Mouse (Mus musculus): ENCODE results near the gene Rgs12.

Rgs12 gene

DNA sequence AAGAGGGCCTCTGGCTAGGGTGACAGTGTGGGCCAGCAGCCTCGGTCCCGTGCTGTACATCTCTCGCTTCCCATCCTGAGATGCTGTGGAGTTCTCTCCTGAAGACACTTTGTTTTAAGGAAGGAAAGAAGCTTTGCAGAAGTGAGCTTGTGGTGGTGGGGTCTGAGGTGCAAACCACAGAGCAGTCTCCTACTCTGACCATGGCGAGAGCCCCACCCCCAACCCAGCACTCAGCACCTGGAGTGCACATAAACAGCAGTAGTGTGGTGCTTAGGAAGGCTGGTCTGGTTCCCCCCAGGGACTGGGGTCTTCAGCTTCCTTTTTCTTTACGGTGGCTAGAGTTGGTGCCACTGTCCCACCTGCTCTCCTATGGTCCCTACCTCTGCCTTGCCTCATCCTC is 85.9 kb downstream of the Rgs12 start:
- no peak for DNase-seq

DNA sequence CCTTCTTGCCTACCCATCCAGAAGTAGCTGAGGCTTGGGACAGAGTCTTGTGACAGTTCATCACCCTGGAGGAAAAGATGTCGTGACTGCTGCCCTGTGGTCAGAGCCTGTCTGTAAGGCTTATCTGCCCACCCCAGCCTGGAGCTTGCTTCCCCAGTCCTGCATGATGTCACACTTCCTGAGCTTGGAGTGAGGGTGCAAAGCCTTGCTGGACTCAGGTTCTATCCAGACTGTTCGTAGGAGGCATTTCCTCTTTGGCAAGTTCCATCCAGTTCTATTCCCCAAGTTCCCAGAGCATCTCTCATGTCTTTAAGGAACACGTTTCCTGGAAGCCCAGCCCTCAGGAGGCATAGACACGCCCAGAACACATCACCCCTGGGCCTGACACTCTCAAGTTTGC is 86.5 kb downstream of the Rgs12 start:
- DNase-seq, result no peak

DNA sequence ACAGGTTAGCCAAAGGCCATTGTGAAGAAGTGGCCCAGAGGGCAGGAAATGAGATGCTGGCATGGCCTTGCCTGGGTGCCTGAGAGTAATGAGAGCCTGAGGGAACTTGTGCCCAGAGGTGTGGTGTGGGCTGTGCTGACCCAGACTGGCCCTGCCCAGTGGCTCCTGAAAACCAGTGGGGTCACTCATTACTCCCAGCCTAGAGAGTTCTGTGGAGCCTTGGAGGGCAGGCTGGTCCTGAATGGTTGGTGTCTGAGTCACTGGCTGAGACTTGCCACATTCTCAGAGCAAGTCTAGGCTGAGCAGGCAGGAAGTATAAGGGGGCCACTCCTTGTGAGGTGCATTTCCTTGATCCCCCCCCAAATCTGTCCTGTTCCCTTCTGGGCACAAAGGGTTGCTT is 88.2 kb downstream of the Rgs12 start:
- no peak for DNase-seq

DNA sequence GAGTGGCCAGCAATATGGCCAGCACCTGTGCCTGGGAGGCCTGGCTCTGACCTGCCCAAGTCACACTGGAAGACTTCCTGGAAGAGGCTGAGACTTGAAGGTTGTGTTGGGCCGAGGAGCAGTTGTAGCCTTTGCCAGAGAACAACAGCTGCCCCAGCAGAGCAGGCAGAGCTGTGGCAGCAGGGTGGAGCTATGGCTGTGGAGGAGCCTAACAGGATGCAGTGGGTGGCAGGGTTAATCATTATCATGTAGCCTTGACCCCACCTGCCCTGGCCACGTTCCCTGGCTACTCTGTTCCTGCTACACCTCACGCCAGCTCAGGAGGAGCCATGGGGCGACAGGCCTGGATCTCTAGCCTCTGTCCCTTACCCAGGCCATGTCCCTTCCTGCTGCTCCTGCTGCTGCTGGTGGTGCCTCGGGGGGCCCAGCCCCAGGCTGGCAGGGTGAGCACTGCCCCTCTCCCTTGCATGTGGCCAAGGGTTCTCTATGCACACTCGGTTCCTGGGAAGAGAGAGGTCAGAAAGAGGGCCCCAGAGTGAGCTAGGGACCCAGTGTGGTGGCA is 92.1 kb downstream of the Rgs12 start, which contains the start of gene Hgfac:
Gene Hgfac (plus strand): TSS at position 242 of the 562 bp plus-strand sequence.
- no peak for DNase-seq

DNA sequence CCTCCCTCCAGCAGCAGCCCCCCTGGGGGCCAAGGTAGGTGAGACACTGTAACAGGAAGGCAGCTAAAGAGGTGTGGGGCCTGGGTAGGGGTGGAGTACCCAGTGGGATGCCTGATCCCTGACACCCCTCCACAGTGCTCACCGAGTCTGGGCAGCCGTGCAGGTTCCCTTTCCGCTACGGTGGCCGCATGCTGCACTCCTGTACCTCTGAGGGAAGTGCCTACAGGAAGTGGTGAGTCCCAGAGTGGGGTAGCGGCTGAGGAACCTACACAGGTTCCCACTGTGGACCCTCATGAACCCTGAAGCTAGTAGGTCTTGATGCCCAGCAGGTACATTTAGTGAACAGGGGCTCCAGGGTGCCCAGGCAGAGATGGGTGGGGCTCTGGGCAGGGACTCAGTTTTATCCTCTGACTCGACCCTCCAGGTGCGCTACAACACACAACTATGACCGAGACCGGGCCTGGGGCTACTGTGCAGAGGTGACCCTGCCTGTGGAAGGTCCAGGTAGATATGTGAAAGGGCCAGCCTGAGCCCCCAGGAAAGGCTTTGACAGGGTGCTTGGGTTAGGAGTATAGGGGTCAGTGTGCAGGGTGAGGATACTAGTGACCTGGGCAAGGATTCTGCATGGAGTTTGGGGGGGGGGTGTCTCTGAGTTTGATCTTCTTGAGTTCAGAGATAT is 93.3 kb downstream of the Rgs12 start:
- DNase-seq, result no peak

DNA sequence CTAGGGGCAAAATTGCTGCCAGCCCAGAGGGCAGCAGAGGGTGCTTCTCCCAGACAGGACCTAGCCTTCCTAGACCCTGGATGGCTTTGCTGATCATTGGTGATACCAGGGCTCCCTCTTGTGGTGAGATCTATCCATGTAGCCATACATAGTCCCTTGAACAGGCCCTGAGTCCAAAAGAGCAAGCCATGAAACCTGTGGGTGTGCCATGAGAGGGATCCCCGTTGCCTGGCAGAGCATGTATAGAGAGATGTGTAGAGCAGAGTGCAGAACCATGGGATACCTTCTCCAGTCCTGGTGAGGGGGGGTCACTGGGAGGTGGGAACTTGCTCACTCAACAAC is 93.8 kb downstream of the Rgs12 start:
- peak; percentile 65 for DNase-seq

DNA sequence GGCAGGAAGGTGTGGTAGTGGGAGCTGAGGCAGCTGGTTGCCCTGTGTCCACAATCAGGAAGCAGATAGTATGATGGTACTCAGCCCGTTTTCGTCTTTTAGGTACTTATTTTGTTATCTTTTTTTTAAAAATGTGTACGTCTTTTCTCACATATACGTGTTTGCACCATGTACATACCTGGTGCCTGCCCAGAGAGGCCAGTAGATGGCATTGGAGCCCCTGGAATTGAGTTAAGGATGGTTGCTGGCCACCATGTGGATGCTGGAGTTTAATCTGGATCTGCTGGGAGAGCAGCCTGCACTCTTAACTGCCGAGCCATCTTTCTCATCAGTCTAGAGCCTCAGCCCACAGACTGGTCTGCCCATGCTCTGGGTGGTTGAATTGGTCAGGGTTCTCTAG is 101.3 kb downstream of the Rgs12 start:
- DNase-seq, result no peak

DNA sequence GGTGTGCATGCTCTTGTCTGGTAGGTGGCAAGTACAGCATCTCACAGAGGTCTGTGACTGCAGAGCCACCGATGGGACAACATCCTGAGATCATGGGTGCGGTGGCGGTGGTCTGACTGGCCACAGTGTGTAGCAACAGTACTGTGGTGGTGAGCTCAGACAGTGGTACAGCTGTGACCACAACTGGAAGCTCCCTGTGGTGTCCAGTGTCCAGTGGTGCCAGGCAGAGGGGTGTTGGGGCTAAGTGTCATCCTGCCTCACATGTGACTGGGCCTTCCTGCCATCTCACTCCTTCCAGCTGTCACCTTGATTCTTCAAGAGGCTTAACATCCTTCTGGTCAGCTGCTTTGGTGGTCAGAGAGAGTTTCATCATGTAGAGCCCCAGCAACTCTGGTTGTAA is 105.4 kb downstream of the Rgs12 start:
- no peak for DNase-seq

DNA sequence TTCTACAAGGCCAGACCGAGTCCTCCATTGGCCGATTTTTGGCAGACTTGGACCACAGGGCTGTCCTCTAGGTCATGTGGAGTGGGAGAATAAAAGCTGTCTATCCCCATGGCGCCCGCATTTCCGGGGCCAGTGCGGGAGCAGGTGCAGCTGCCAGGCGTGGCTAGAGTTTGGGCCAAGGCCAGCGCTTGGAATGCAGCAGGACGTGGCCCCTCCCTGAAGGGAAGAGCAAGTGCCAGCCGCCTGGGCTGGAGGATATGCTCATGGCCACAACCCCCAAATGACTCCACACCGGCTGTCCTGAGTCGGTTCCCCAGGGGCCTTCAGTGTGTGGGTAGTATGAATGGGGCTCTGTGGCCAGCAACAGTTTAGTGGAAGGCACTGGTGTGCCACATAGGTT is 105.8 kb downstream of the Rgs12 start:
- DNase-seq, result no peak

DNA sequence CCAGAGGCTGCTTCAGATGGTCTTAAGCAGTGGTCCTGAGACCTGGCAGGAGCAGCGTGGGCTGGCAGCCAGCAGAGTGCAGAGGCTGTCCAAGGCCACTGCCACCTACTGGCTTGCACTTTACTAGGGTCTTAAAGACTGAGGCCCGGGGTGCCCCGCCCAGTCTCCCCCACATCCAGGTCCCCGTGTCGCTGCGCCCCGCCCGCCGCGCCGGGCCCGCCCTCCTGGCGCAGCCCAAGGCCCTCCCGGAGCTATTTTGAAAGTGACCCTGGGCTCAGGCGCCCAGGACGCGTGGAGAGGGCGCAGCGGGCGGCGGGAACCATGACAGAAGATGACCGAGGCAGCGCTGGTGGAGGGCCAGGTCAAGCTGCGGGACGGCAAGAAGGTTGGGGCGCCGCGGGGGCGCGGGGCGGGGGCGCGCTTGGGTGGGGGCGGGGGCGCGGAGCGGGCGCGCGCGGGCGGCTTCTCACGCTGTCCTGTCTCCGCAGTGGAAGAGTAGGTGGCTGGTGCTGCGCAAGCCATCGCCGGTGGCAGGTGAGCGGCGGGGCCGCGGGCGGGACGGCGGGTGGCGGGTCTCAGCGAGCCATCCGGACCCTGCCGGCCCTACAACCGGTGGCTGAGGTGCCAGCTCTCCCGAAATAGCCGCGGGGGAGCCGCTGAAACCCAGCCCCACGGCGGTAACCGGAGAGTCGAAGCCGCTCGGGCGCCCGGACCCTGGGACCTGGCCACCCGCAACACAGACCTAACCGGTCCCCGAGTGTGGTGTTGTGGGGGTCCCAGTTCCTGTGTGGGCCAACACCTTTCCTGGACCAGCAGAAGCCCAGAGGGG is 107.6 kb downstream of the Rgs12 start, which contains the start of gene Dok7:
Gene Dok7 (plus strand): TSS at position 163 of the 829 bp plus-strand sequence.
- peak; percentile 56 for DNase-seq

DNA sequence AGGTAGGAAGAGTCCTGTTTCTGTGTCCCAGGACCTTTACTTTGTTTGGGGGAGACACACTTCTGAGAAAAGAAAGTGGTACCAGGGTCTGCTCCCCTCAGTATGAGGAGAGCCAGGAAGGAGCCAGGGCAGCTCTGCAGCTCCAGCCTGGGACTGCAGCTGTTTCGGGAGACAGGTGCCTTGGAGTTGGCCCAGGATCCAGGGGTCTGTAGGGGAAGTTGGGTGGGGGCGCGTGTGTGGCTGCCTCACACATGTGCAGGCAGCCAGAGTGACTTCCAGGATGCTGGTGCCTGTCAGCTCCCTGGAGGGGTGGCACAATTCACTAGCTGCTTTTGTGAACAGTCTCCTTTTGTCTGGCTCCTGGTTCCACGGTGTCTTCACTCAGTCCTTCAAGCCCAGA is 108.3 kb downstream of the Rgs12 start:
- no peak for DNase-seq

DNA sequence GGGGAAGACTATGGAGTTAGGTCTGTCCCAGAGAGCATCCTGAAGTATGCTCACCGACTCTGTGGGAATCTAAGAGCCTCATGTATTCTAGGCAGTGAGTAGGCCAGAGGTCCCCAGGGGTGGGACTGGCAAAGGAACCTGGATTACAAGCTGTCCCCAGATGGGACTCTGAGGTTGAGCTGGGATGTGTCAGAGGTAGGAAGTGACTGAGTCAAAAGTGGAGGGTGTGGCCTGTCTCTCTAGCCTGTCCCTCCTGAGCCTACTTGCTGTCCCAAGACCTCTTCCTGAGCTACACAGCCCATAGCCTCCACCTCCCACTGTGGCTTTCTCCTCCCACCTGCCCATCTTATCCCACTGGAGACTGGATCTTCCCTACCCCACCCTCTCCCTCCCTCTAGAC is 109.0 kb downstream of the Rgs12 start:
- no peak for DNase-seq

DNA sequence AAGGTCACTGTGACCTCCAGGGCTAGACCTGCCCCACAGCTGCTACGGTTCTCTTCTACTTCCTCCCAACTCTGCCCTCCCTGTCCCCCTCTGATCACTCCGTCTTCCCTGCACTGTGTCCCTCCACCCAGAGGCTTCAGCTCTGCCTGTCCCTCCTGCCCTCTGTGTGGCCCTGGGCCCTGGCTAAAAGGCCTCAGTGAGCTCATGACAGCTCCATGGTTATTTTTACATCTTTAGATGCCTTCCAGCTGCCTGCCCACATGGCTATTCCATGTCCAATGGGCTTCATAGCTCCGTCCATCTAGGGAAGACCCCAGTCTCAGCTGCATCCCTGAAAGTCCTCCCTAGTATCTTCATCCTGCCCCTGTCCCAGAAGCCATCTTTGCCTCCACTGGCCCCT is 110.9 kb downstream of the Rgs12 start:
- no peak for DNase-seq

DNA sequence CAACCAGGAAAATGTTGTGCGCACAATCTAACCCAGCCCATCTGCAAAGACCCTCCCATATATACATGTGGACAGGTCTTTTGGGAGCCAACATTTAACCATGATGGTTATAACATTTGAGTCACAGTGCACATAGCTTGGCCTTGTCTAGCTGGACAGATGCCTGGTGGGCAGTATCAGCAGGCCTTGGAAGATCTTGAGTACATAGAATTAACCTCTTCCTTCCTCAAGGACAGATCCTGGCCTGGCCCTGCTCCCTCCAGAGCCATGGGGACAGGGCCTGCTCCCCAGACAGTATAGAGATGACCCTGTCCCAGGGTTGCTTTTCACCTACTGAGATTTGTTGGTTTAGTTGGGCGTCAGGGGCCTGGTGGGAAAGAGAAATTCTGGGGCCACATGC is 120.6 kb downstream of the Rgs12 start:
- DNase-seq, result no peak

DNA sequence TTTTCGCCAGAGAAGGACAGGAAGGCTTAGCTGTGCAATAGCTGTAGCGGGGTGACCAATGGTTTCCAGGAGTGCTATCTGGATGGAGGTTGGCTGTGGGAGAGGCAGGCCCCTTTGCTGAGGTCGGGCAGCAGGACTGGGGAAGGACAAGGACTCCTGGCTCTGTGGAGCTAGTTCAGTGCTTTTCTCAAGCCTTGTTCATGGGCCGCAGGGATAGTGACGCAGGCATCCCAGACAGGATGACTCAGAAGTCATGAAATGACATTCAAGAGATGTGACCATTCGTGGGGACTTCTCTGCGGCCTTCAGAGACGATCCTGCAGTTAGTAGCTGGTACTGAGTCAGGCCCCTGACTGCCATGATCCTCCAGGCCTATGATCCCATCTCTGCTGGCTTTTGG is 121.1 kb downstream of the Rgs12 start:
- no peak for DNase-seq

DNA sequence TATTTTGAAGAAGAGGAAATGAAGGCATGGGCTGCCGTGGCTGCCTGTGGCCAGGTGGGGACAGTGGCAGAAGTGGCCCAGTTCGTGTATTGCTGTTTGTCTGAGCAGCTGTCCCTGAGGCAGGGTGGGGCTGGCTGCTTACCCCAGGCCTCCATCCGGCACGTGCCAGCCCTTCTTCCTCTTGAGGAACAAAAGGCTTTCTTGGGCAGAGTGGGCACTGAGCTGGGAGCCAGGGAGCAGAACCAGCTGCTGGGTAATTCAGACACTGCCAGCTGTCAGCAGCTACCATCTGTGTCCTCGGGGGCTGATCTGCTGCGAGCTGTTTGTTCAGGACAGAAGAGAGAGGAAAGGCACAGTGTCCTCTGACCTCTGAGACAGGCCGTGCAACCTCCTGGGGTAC is 121.7 kb downstream of the Rgs12 start:
- no peak for DNase-seq

DNA sequence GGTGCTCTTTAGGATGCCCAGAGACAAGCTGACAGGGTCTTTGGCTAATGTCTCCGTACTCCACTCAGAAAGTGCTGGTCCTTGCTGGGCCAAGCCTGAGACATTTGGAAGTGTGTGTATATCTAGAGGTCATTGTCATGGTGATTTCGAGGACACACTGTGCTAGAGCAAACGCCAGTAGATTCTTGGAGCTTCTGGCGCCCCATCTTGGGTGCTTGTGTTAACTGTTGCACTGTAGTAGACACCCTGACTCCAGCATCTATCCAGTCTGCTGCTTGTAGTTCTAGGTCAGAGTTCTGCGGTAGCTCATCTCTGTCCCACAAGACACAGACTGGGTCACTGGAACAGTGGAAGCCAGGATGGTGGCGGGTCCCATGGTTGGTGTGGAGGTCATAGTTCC is 122.6 kb downstream of the Rgs12 start:
- no peak for DNase-seq

DNA sequence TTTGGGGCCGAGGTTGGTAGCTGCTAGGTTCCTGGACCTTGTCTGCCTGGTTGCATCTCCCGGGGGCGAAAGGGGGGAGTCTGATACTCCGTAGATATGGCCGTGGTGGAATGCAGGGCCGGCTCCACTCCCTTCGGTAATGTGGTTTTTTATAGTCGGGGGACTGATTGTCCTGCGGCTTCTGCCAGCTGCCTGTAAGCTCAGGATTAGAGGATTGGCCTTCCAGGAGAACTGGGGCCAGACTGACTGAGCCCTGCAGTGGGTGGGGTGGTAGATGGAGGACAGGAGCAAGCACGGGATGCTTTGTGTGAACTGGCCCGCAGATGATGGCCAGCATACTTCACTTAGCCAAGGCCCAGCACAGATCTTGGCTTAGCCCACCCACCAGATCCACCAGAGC is 124.0 kb downstream of the Rgs12 start:
- DNase-seq, result no peak

DNA sequence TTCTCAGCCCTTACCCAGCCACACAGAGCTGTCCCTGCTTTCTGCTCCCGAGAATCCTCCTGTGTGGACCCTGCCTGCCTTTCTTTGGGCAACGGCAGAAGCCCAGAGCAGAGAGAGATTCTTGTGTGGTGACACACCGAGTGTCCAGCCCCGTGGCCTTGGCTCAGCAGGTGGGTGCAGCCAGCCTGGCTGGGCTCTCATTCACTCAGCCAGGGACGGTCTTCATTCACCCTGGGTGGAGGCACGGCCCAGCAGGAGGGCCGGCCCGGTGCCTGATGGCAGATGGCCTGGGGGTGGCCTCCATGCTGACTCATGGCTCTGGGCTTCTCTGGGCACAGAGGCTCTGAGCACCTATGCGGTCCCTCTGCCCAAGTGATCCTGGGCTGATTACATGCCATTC is 124.7 kb downstream of the Rgs12 start:
- DNase-seq, result peak; percentile 57

DNA sequence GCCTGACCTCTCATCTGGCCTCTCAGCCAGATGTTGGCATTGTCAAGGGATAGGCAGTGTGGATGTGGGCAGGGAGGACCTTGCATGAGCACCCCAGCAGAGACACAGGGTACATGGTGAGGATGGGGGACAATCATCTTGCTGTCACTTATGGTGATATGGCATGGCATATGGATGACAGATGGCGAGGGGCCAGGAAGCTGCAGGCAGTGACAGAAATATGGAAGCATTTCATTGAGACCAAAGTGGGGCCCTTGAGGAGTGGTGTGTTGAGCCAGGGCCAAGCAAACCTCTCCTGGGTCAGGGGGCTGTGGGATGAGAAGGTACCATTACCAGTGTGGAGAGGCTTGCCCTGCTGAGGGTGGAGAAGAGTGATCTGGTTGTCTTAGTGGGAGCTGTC is 127.1 kb downstream of the Rgs12 start:
- DNase-seq, result no peak

DNA sequence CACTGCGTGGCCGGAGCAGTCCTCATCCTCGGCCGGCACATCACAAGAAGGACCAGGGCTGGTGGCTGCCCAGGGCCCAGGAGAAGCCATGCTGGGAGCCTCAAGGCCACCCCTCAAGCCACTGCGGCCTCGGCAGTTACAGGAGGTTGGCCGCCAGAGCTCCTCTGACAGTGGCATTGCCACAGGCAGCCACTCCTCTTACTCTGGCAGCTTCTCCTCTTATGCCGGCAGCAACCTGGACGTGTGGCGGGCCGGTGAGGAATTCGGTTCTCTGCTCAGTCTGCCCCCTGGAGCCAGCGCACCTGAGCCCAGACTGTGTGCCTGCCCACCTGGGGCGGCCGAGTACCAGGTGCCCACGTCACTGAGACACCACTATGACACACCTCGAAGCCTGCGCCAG is 129.9 kb downstream of the Rgs12 start:
- DNase-seq, result no peak

DNA sequence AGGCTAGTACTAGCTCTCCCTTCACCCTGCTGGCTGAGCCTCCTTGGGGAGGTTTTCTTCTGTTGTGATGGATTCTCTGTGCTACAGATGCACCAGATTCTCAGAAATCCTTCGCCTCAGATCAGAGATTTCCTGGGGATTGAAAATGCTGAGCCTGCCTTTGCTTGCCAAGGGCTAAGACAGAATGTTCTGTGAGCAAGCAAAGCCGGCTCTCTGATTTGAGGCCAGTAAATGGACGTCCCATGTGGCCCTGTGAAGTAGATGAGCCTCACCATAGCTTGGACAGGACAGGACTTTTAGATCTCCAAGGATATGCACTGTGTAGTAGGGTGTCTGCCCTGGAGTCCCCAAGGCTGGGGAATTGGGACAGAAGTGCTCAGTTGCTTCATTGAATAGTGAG is 135.7 kb downstream of the Rgs12 start:
- DNase-seq, result no peak

DNA sequence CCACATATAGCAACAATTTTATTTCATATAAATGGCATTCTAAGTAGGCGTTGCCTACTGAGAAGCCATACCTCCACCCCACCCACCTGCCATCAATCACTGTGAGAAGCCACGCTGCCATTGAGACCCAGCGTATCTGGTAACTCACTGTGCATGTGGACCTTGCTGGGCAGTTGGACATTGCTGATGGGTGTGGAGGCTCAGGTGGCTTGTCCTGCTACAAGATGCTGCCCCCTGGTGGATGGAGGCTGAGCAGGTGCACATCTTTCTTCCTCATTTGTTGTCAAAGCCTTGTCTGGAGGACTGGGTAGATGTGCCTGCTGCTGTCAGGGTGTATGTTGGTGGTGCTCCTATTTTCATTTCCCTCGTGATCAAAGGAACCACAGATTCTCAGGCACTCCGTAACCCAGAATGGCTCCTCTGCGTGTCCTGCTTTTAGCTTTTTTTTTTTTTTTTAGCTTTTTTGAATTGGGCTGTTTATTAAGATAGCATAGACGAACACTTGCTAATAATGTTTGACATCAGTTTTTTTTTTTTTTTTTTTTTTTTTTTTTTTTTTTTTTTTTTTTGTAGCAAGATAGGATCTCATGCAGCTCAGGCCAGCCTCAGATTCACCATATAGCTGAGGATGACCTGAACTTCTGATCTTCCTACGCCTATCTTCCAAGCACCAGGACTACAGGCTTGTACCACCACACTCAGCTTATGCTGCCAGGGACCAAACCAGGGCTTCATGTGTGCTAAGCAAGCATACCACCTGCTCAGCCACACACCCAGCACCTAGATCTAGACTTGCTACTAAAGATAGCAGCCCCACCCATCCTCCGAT is 139.8 kb downstream of the Rgs12 start:
- DNase-seq, result peak; percentile 57

All from cerebellum, adult 11 months (tissue).